ENCODE assay signal across 8 mouse cellular contexts in the genomic region with DNA sequence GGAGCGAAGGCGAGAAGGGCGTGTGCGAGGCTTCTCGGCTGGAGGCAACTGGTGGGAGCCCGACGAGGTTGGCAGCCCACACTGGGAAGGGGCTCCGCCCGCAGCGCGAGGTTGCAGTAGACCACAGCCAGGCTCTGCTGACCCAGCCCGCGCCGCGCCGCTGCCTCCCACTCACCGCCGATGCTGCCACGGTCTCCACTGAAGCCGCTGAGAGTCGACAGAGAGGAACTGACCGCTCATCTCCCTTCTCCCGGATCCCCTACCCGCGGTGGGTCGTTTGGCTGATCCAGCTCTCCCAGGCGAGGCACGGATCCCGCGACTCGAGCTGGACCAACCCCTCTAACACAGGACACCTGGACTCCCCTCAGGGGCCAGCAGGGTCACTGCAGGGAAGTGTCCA. TPM values are rescaled to one million over a fixed set of nuclear protein-coding genes. Genes with fewer than 3 reads are reported as not detected.
DNase-seq lines count a peak whose midpoint lies in the region; ATAC-seq lines count a peak whose summit lies in the region.

A gene (plus strand): TSS at position 113 of the 400 bp plus-strand sequence.

- WGBS in lung, embryonic 15.5 days, result 1% methylated on average over 31 of the region's 31 CpGs
- under 1% methylated on average over 30 of the region's 31 CpGs for WGBS in forebrain, embryonic 13.5 days
- WGBS in liver, embryonic 12.5 days (ENCODE audit: insufficient replicate concordance), result 6% methylated on average over 31 of the region's 31 CpGs
- WGBS in stomach, embryonic 14.5 days, result under 1% methylated on average over 31 of the region's 31 CpGs

- no peak for DNase-seq in lung, postnatal 4 days
- no peak for DNase-seq in thymus, postnatal 14 days
- DNase-seq in frontal cortex, postnatal 10 days (ENCODE audit: low spot score in 2 of 2), result no peak
- DNase-seq in adrenal gland, adult (ENCODE audit: inconsistent age in 2 of 2, low spot score in 1 of 2), result no peak

- peak within 1 kb of the TSS; percentile 7; the same call in 1 of the 2 replicates for H3K4me3 ChIP-seq in lung, embryonic 15.5 days
- H3K4me3 ChIP-seq in forebrain, embryonic 13.5 days, result peak within 1 kb of the TSS; percentile 30
- no peak within 1 kb of the TSS for H3K4me3 ChIP-seq in liver, embryonic 12.5 days
- H3K4me3 ChIP-seq in stomach, embryonic 14.5 days (ENCODE audit: low read depth, low read length), result peak within 1 kb of the TSS; percentile 13; the same call in 1 of the 2 replicates

- H3K27me3 ChIP-seq in lung, embryonic 15.5 days, result peaks cover 36% of the 10 kb centered on the region
- peaks cover 52% of the 10 kb centered on the region for H3K27me3 ChIP-seq in forebrain, embryonic 13.5 days
- peaks cover 74% of the 10 kb centered on the region for H3K27me3 ChIP-seq in liver, embryonic 12.5 days (replicated peaks)
- peaks cover 8% of the 10 kb centered on the region; the same call in 1 of the 2 replicates for H3K27me3 ChIP-seq in stomach, embryonic 14.5 days (ENCODE audit: control insufficient read depth, insufficient read depth, low read length)

- no peak within 1 kb of the TSS for H3K9ac ChIP-seq in lung, embryonic 15.5 days
- H3K9ac ChIP-seq in forebrain, embryonic 13.5 days, result peak within 1 kb of the TSS; percentile 48
- no peak within 1 kb of the TSS for H3K9ac ChIP-seq in liver, embryonic 12.5 days
- no peak within 1 kb of the TSS for H3K9ac ChIP-seq in stomach, embryonic 14.5 days (replicated peaks; ENCODE audit: low read depth, low read length)

- H3K9me3 ChIP-seq in lung, embryonic 15.5 days, result no peaks in the 10 kb centered on the region
- no peaks in the 10 kb centered on the region for H3K9me3 ChIP-seq in forebrain, embryonic 13.5 days (replicated peaks)
- H3K9me3 ChIP-seq in liver, embryonic 12.5 days (replicated peaks), result no peaks in the 10 kb centered on the region
- no peaks in the 10 kb centered on the region for H3K9me3 ChIP-seq in stomach, embryonic 14.5 days (ENCODE audit: control insufficient read depth, low read depth, low read length)

- H3K4me2 ChIP-seq in lung, embryonic 15.5 days, result peak within 1 kb of the TSS; percentile 46
- H3K4me2 ChIP-seq in forebrain, embryonic 13.5 days, result peak within 1 kb of the TSS; percentile 64
- H3K4me2 ChIP-seq in liver, embryonic 12.5 days, result peak within 1 kb of the TSS; percentile 50
- H3K4me2 ChIP-seq in stomach, embryonic 14.5 days (replicated peaks; ENCODE audit: low read depth, low read length), result peak within 1 kb of the TSS; percentile 48

- ATAC-seq in lung, embryonic 15.5 days (ENCODE audit: borderline replicate concordance, extremely low read depth, low FRiP score, low TSS enrichment), result no peak
- ATAC-seq in forebrain, embryonic 13.5 days, result peak; percentile 26; the same call in 1 of the 2 replicates
- ATAC-seq in liver, embryonic 12.5 days, result no peak
- ATAC-seq in stomach, embryonic 14.5 days (ENCODE audit: insufficient number of reproducible peaks, insufficient read depth, low FRiP score, low read depth), result no peak

- peaks cover 8% of the 10 kb centered on the region for H3K4me1 ChIP-seq in lung, embryonic 15.5 days
- peaks cover 11% of the 10 kb centered on the region for H3K4me1 ChIP-seq in forebrain, embryonic 13.5 days
- H3K4me1 ChIP-seq in liver, embryonic 12.5 days, result 0 out of 2 replicates have a peak, but pooled peaks cover 2% of the 10 kb centered on the region
- 0 out of 2 replicates have a peak, but pooled peaks cover 2% of the 10 kb centered on the region for H3K4me1 ChIP-seq in stomach, embryonic 14.5 days (ENCODE audit: control insufficient read depth, insufficient read depth, low read length)

- H3K27ac ChIP-seq in lung, embryonic 15.5 days, result no peak within 1 kb of the TSS
- H3K27ac ChIP-seq in forebrain, embryonic 13.5 days, result no peak within 1 kb of the TSS
- no peak within 1 kb of the TSS for H3K27ac ChIP-seq in liver, embryonic 12.5 days
- H3K27ac ChIP-seq in stomach, embryonic 14.5 days (ENCODE audit: low read length), result no peak within 1 kb of the TSS

- H3K36me3 ChIP-seq in lung, embryonic 15.5 days, result no peaks in the 10 kb centered on the region
- no peaks in the 10 kb centered on the region for H3K36me3 ChIP-seq in forebrain, embryonic 13.5 days (ENCODE audit: poor library complexity, severe bottlenecking)
- H3K36me3 ChIP-seq in liver, embryonic 12.5 days, result no peaks in the 10 kb centered on the region
- H3K36me3 ChIP-seq in stomach, embryonic 14.5 days (ENCODE audit: control insufficient read depth, insufficient read depth, low read length), result no peaks in the 10 kb centered on the region

RNA-seq across cellular contexts. Expression of the gene that starts here (rescaled TPM):
- not detected in 2 replicates for polyA plus RNA-seq in lung, embryonic 15.5 days (2015; fragmentation: Nextera tagmentation; extraction: Ambion mirVana)
- polyA plus RNA-seq in forebrain, embryonic 13.5 days (2015; fragmentation: Nextera tagmentation; extraction: Ambion mirVana), result 0.25 TPM in 1 of 2 replicates, not detected in the other
- polyA plus RNA-seq in liver, embryonic 12.5 days (2016; fragmentation: Nextera tagmentation; extraction: Ambion mirVana), result not detected in 2 replicates
- polyA plus RNA-seq in stomach, embryonic 14.5 days (2014; fragmentation: Nextera tagmentation; extraction: Ambion mirVana), result not detected in 2 replicates

Comparison
In these comparisons a context has a peak if more than half of its experiments do, and no peak if none do; other contexts are left out.
1. Peak in ATAC-seq, H3K4me3 ChIP-seq, H3K9ac ChIP-seq and H3K4me2 ChIP-seq in forebrain, embryonic 13.5 days; RNA of the gene not detected or under 1 TPM.